Mouse (Mus musculus): Measurements from ENCODE around the gene Lmnb2.

Lmnb2 gene

GRCm38 (mm10) chr10:80917779-80918434 is at the start of gene Lmnb2:
TSS of gene Lmnb2 (minus strand) at chr10:80918245.
- DNase-seq = peak; percentile 70

- peak; percentile 45 for DNase-seq
These were observed 49.1 kb upstream of the Lmnb2 start for GRCm38 (mm10) chr10:80967101-80967656.

- DNase-seq = peak; percentile 66
These were observed 48.3 kb upstream of the Lmnb2 start for GRCm38 (mm10) chr10:80966296-80966695.

GRCm38 (mm10) chr10:80963031-80963975 is 45.3 kb upstream of the Lmnb2 start:
- peak; percentile 90 for DNase-seq

GRCm38 (mm10) chr10:80962585-80962984 is 44.5 kb upstream of the Lmnb2 start:
- DNase-seq = no peak

GRCm38 (mm10) chr10:80962051-80962472 is 44.0 kb upstream of the Lmnb2 start:
- DNase-seq = peak; percentile 74

GRCm38 (mm10) chr10:80960551-80961508 is 42.8 kb upstream of the Lmnb2 start:
- DNase-seq = peak; percentile 81

- DNase-seq = no peak
These were observed 41.1 kb upstream of the Lmnb2 start for GRCm38 (mm10) chr10:80958979-80959637.

- DNase-seq = no peak
These were observed 39.7 kb upstream of the Lmnb2 start for GRCm38 (mm10) chr10:80957791-80958190.

- no peak for DNase-seq
These were observed 38.9 kb upstream of the Lmnb2 start for GRCm38 (mm10) chr10:80956901-80957300.

- no peak for DNase-seq
These were observed 38.3 kb upstream of the Lmnb2 start for GRCm38 (mm10) chr10:80956385-80956784.

GRCm38 (mm10) chr10:80955536-80955935 is 37.5 kb upstream of the Lmnb2 start:
- DNase-seq = peak; percentile 79

GRCm38 (mm10) chr10:80954843-80955242 is 36.8 kb upstream of the Lmnb2 start:
- no peak for DNase-seq

- no peak for DNase-seq
These were observed 36.4 kb upstream of the Lmnb2 start for GRCm38 (mm10) chr10:80954415-80954814.

- DNase-seq = no peak
These were observed 34.4 kb upstream of the Lmnb2 start for GRCm38 (mm10) chr10:80952449-80952848.

GRCm38 (mm10) chr10:80951761-80952390 is 33.8 kb upstream of the Lmnb2 start:
- DNase-seq = no peak

- no peak for DNase-seq
These were observed 32.3 kb upstream of the Lmnb2 start for GRCm38 (mm10) chr10:80950314-80950713.

GRCm38 (mm10) chr10:80949081-80949480 is 31.0 kb upstream of the Lmnb2 start:
- DNase-seq = no peak

- no peak for DNase-seq
These were observed 30.5 kb upstream of the Lmnb2 start for GRCm38 (mm10) chr10:80948570-80948969.

- DNase-seq = no peak
These were observed 29.8 kb upstream of the Lmnb2 start for GRCm38 (mm10) chr10:80947802-80948201.

GRCm38 (mm10) chr10:80946684-80947437 is 28.8 kb upstream of the Lmnb2 start:
- DNase-seq = no peak
